Mouse (Mus musculus) erythroblast, adult 5-6 weeks (primary cell): ENCODE results near the gene Ifit1. TPM values are rescaled to one million over a fixed set of nuclear protein-coding genes. Genes with fewer than 3 reads are reported as not detected.

Experiments
- total RNA-seq, 2 experiments: library from RNA; stranded (forward) in 1 of 2; stranded (reverse) in 1 of 2; fragments of 150-400 nt in 1 of 2; fragments of 200-764, 138-1000 nt in 1 of 2; gene quantifications; 2 replicates each; pipeline versions ENCODE4 v1.2.3 to v1.2.4; 2015 to 2017; ENCODE audit warnings: low replicate concordance in 2 of 2

The Ifit1 gene
- total RNA-seq, 2 experiments from 2014 or later: 45.0 to 46.1 TPM

Other genes with a start within 250 kb of the Ifit1 start
- gene Ch25h, start 165.7 kb upstream of the Ifit1 start, total RNA-seq (2015; ENCODE audit: low replicate concordance): not detected in 2 replicates
- gene Ch25h, start 165.7 kb upstream of the Ifit1 start, total RNA-seq (2017; ENCODE audit: low replicate concordance): not detected in 2 replicates
- gene Lipa, start 113.4 kb upstream of the Ifit1 start, total RNA-seq (2015; ENCODE audit: low replicate concordance): 50.1 and 57.7 TPM in 2 replicates
- 25.0 and 29.7 TPM in 2 replicates for gene Lipa, start 113.4 kb upstream of the Ifit1 start, total RNA-seq (2017; ENCODE audit: low replicate concordance)
- 3.3 and 3.8 TPM in 2 replicates for gene Ifit2, start 90.2 kb upstream of the Ifit1 start, total RNA-seq (2015; ENCODE audit: low replicate concordance)
- 6.3 and 6.8 TPM in 2 replicates for gene Ifit2, start 90.2 kb upstream of the Ifit1 start, total RNA-seq (2017; ENCODE audit: low replicate concordance)
- 1.5 and 5.6 TPM in 2 replicates for gene Ifit3, start 57.3 kb upstream of the Ifit1 start, total RNA-seq (2015; ENCODE audit: low replicate concordance)
- 2.6 and 5.9 TPM in 2 replicates for gene Ifit3, start 57.3 kb upstream of the Ifit1 start, total RNA-seq (2017; ENCODE audit: low replicate concordance)
- gene Ifit1bl1, start 38.9 kb upstream of the Ifit1 start, total RNA-seq (2015; ENCODE audit: low replicate concordance): 0.58 TPM in 1 of 2 replicates, not detected in the other
- gene Ifit1bl1, start 38.9 kb upstream of the Ifit1 start, total RNA-seq (2017; ENCODE audit: low replicate concordance): 1.3 and 1.8 TPM in 2 replicates
- gene Ifit3b, start 32.9 kb upstream of the Ifit1 start, total RNA-seq (2015; ENCODE audit: low replicate concordance): not detected in 2 replicates
- 0.56 and 0.77 TPM in 2 replicates for gene Ifit3b, start 32.9 kb upstream of the Ifit1 start, total RNA-seq (2017; ENCODE audit: low replicate concordance)
- 0.84 TPM in 1 of 2 replicates, not detected in the other for gene Ifit1bl2, start 128 bp upstream of the Ifit1 start, total RNA-seq (2015; ENCODE audit: low replicate concordance)
- gene Ifit1bl2, start 128 bp upstream of the Ifit1 start, total RNA-seq (2017; ENCODE audit: low replicate concordance): 1.5 and 1.7 TPM in 2 replicates
- gene Slc16a12, start 106.4 kb downstream of the Ifit1 start, total RNA-seq (2015; ENCODE audit: low replicate concordance): not detected in 2 replicates
- not detected in 2 replicates for gene Slc16a12, start 106.4 kb downstream of the Ifit1 start, total RNA-seq (2017; ENCODE audit: low replicate concordance)
- gene Pank1, start 238.6 kb downstream of the Ifit1 start, total RNA-seq (2015; ENCODE audit: low replicate concordance): 0.84 and 1.5 TPM in 2 replicates
- 1.1 and 1.4 TPM in 2 replicates for gene Pank1, start 238.6 kb downstream of the Ifit1 start, total RNA-seq (2017; ENCODE audit: low replicate concordance)